Mouse (Mus musculus) testis, adult 10 weeks (tissue): ENCODE results near the gene Mios. TPM values are rescaled to one million over a fixed set of nuclear protein-coding genes. Genes with fewer than 3 reads are reported as not detected.

Source experiments
- polyA plus RNA-seq: library from polyadenylated mRNA; stranded (reverse); fragments of 350-450 nt; fragmentation: Illumina TruSeq; extraction: RNeasy Lipid Tissue Mini Kit (QIAGEN cat#74804); gene quantifications from one replicate; pipeline ENCODE4 v1.2.3, GENCODE M21; 2014; ENCODE audit warnings: low read depth, low replicate concordance

Mios gene
- 71.5 TPM for polyA plus RNA-seq

GRCm38 (mm10) chr6:8209047-8209865 lies at the start of gene Mios:
Gene Mios, plus strand, starts transcription at chr6:8209222.

GRCm38 (mm10) chr6:8192517-8192916 lies 16.5 kb upstream of the Mios start, which contains the start of gene Col28a1:
Gene Col28a1, minus strand, starts transcription at chr6:8192617.

GRCm38 (mm10) chr6:8259004-8259666 lies 50.1 kb downstream of the Mios start, which contains the start of the genes Rpa3, Umad1 and Gm45062:
Gene Rpa3, minus strand, starts transcription at chr6:8259173.
Gene Umad1, plus strand, starts transcription at chr6:8259288.
Gene Gm45062, plus strand, starts transcription at chr6:8259450.

Other genes starting within 250 kb of the Mios start
- gene Col28a1, start 16.6 kb upstream of the Mios start, polyA plus RNA-seq, result 2.7 TPM
- 29.0 TPM for gene Rpa3, start 50.0 kb downstream of the Mios start, polyA plus RNA-seq
- gene Umad1, start 50.1 kb downstream of the Mios start, polyA plus RNA-seq, result 11.9 TPM
- 41.1 TPM for gene Gm45062, start 50.2 kb downstream of the Mios start, polyA plus RNA-seq